Comparison of ENCODE assay signal across 8 mouse cellular contexts in the genomic region with DNA sequence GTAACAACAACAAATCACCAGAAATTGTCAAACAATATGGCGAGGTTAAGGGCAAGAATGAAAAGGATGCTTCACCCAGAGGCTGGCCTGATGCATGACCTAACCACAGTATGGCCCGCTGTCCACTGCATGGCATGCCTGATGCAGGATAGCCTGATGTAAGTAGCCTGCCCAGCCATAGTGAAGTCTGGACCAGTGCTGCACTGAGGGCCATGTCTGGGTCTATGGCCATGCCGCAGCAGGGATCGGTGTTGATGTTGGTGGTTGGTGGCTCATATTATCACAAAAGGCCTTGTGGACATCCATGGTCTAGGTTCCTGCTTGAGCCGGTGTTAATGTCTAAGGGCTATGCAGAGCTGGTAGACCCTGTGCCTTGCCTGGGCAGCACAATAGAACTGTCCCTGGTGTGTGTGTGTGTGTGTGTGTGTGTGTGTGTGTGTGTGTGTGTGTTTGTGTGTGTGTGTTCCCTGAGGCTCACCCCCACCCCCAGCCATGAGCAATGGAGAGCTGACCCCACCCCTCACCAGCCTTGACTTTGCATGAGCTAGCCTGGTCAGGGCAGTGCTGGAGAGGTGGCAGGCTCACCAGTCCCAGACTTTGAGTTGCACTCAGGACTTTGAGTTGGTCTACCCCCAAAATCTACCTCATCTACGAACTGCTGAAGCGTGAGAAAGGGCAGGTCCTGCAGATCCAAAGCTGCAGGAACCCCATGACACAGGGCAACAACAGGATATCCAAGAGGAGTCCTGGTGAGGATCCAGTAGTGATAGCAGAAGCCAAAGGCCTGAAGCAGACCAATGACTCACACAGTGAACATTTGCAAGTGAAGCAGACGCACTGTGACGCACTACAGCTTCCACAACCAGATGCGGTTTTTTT. TPM values are rescaled to one million over a fixed set of nuclear protein-coding genes. Genes with fewer than 3 reads are reported as not detected.
DNase-seq lines count a peak whose midpoint lies in the region; ATAC-seq lines count a peak whose summit lies in the region.

No protein-coding gene starts in this region.

- no peaks in the 10 kb centered on the region for H3K36me3 ChIP-seq in intestine, embryonic 14.5 days (ENCODE audit: control insufficient read depth, insufficient read depth, low read length)
- H3K36me3 ChIP-seq in stomach, embryonic 16.5 days (ENCODE audit: control insufficient read depth, insufficient read depth, low read length) = no peaks in the 10 kb centered on the region

- WGBS in intestine, embryonic 14.5 days = 75% methylated on average over 10 of the region's 10 CpGs
- WGBS in stomach, embryonic 16.5 days = 76% methylated on average over 10 of the region's 10 CpGs

- no peak overlapping the region for H3K4me2 ChIP-seq in intestine, embryonic 14.5 days (ENCODE audit: low read length)
- no peak overlapping the region for H3K4me2 ChIP-seq in stomach, embryonic 16.5 days (ENCODE audit: low read depth, low read length)

- no peaks in the 10 kb centered on the region for H3K27me3 ChIP-seq in intestine, embryonic 14.5 days (replicated peaks; ENCODE audit: control insufficient read depth, insufficient read depth, low read length)
- no peaks in the 10 kb centered on the region for H3K27me3 ChIP-seq in stomach, embryonic 16.5 days (ENCODE audit: control insufficient read depth, insufficient read depth, low read length)

- no peaks in the 10 kb centered on the region for H3K9me3 ChIP-seq in intestine, embryonic 14.5 days (ENCODE audit: control insufficient read depth, low read length)
- H3K9me3 ChIP-seq in stomach, embryonic 16.5 days (replicated peaks; ENCODE audit: control insufficient read depth, low read length) = no peaks in the 10 kb centered on the region

- no peaks in the 10 kb centered on the region for H3K4me1 ChIP-seq in intestine, embryonic 14.5 days (replicated peaks; ENCODE audit: control insufficient read depth, insufficient read depth, low read length)
- no peaks in the 10 kb centered on the region for H3K4me1 ChIP-seq in stomach, embryonic 16.5 days (ENCODE audit: control insufficient read depth, insufficient read depth, low read length)

- H3K27ac ChIP-seq in intestine, embryonic 14.5 days (ENCODE audit: low read depth) = no peak overlapping the region
- peak overlapping the region; percentile 10; the same call in 1 of the 2 replicates for H3K27ac ChIP-seq in stomach, embryonic 16.5 days (ENCODE audit: low read length)

- DNase-seq in adrenal gland, adult 2 months = peak; percentile 75
- no peak for DNase-seq in adrenal gland, postnatal 4 days (ENCODE audit: low spot score in 2 of 2)
- DNase-seq in gastrocnemius, adult 8-10 months (ENCODE audit: low spot score in 2 of 2) = peak; percentile 18 to 36
- DNase-seq in intestine, embryonic 14.5 days (ENCODE audit: low spot score) = no peak
- DNase-seq in spleen, postnatal 4 days (ENCODE audit: low spot score in 2 of 2) = no peak
- DNase-seq in ovary, postnatal 36 days (ENCODE audit: low spot score) = no peak

- no peak overlapping the region for H3K9ac ChIP-seq in intestine, embryonic 14.5 days (ENCODE audit: low read length)
- no peak overlapping the region for H3K9ac ChIP-seq in stomach, embryonic 16.5 days (ENCODE audit: low read length)

- no peak overlapping the region for H3K4me3 ChIP-seq in intestine, embryonic 14.5 days (ENCODE audit: low read depth, low read length)
- H3K4me3 ChIP-seq in stomach, embryonic 16.5 days (replicated peaks; ENCODE audit: low read length) = no peak overlapping the region

- peak; percentile 38 for ATAC-seq in CD4-positive, CD25-positive, alpha-beta regulatory T cell, adult 4 months
- 0 out of 2 replicates have a peak, but pooled peaks have one; percentile 37 for ATAC-seq in intestine, embryonic 14.5 days (replicated peaks; ENCODE audit: low FRiP score, low TSS enrichment, low read depth)
- peak; percentile 20; the same call in 1 of the 2 replicates for ATAC-seq in stomach, embryonic 16.5 days (ENCODE audit: insufficient read depth, low FRiP score)

RNA-seq across cellular contexts. Expression of gene Cd2, which starts 7.0 kb away (rescaled TPM):
- 1 to 10 TPM in 1 of 2 experiments, under 1 TPM in 1; 0.37 to 1.5 TPM for total RNA-seq in adrenal gland, adult 2 months (2021)
- 0.55 and 0.93 TPM in 2 replicates for polyA plus RNA-seq in adrenal gland, adult 2 months (2012; rRNA removed)
- total RNA-seq in adrenal gland, postnatal 4 days (2021) = under 1 TPM in 1 of 2 experiments, not detected in 1; 0.59 TPM
- 1,000 to 10,000 TPM; 1,558 to 1,756 TPM for polyA plus RNA-seq in CD4-positive, CD25-positive, alpha-beta regulatory T cell, adult 4 months (2017; shearing (Covaris generic))
- total RNA-seq in gastrocnemius, adult 8-10 months (2022) = not detected
- 0.28 TPM in 1 of 2 replicates, not detected in the other for polyA plus RNA-seq in intestine, embryonic 14.5 days (2014; fragmentation: Nextera tagmentation; extraction: Ambion mirVana)
- 0.34 TPM in 1 of 2 replicates, not detected in the other for polyA plus RNA-seq in stomach, embryonic 16.5 days (2015; fragmentation: Nextera tagmentation; extraction: Ambion mirVana)

Comparison
In these comparisons a context has a peak if more than half of its experiments do, and no peak if none do; other contexts are left out.
1. DNase-seq: peak in adrenal gland, adult 2 months (single experiment) and gastrocnemius, adult 8-10 months (2 of 2); none in adrenal gland, postnatal 4 days (0 of 2), intestine, embryonic 14.5 days (single experiment), spleen, postnatal 4 days (0 of 2) and ovary, postnatal 36 days (single experiment).
2. RNA of gene Cd2, which starts 7.0 kb away (polyA plus RNA-seq): 1,558 to 1,756 TPM in CD4-positive, CD25-positive, alpha-beta regulatory T cell, adult 4 months; 0.55 to 0.93 TPM in adrenal gland, adult 2 months, 0.34 TPM in stomach, embryonic 16.5 days and 0.28 TPM in intestine, embryonic 14.5 days; every median in the first group is over 100 times any median in the second.
3. Peak in every context shown above with its lines, with median percentiles within 50 percentile points of each other: ATAC-seq.